Mouse (Mus musculus): ENCODE data around the gene Rnf212b. TPM values are rescaled to one million over a fixed set of nuclear protein-coding genes. Genes with fewer than 3 reads are reported as not detected.
"Not testable (repeated sequence)": the region's sequence is repeated elsewhere in the genome, so short reads cannot be mapped to it uniquely, and the experiment has no call there.

Rnf212b gene
- not detected in 2 replicates for total RNA-seq (2014; fragmentation: Nextera tagmentation)
- 0.27 TPM in 1 of 2 replicates, not detected in the other for total RNA-seq (2017)
- polyA plus RNA-seq (2012): not detected in 2 replicates

DNA sequence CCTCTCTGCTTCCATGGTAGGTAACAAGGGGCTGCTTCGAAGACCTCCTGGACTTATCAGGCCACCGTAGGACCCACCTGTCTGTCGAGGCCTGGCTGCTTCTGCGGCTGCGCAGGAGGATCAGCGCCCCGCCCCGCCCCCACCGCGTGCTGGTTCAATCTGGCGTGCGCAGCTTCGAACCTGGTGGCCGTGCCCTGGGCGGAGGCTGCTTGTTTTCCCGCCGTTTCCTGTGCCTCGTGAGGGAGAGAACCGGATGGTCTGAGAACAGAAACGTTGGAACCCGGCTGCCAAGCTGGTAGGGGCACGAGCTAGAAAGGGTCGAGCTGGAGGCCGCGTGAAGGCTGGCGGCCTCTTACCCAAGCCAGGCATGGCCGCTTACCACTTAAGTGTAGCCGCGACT is at the start of gene Rnf212b:
Gene Rnf212b (plus strand): TSS at position 151 of the 400 bp plus-strand sequence.
- TF ChIP-seq CTCF (IDR thresholded peaks at IDR 0.05; ENCODE audit: low read depth, low read length): no peak
- no peak for TF ChIP-seq GATA2 (IDR thresholded peaks at IDR 0.05; ENCODE audit: borderline replicate concordance, low read depth, low read length)
- no peak for TF ChIP-seq TAL1 (conservative IDR thresholded peaks at IDR 0.05; ENCODE audit: low read depth, low read length)
- TF ChIP-seq POLR2AphosphoS5 (IDR thresholded peaks at IDR 0.05; ENCODE audit: insufficient replicate concordance, low read depth, low read length): no peak
- TF ChIP-seq GATA1 (IDR thresholded peaks at IDR 0.05; ENCODE audit: borderline replicate concordance, low read length): no peak
- ATAC-seq (ENCODE audit: extremely low read depth, insufficient number of reproducible peaks, low FRiP score, poor library complexity, severe bottlenecking): no peak

DNA sequence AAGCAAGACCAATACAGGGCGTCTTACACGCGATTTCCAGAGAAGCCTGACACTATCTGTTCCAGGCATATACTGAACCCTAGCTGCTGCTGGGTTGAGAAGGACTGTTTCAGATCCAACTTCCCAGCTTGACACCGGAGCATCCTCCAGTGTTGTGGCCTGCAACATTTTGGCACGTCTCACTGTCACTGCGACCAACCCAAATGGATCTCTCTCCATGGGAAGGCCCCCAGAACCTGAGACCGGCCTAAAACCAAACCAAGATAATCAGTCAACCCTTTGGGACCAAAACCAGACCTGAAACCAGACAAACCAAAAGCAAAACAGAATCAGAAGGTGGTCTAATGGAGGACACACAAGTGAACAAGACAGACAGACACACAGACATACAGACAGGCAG is 47.0 kb upstream of the Rnf212b start:
- H3K27me3 ChIP-seq (ENCODE audit: insufficient read depth, low read length); DNase-seq (ENCODE audit: low spot score); ATAC-seq (ENCODE audit: extremely low read depth, insufficient number of reproducible peaks, low FRiP score, poor library complexity, severe bottlenecking); H3K4me3 ChIP-seq (ENCODE audit: low read depth, low read length); H3K9me3 ChIP-seq (replicated peaks): not testable (repeated sequence)
- H3K36me3 ChIP-seq (replicated peaks): peaks cover 59% of the 10 kb centered on the region
- peaks cover 52% of the 10 kb centered on the region for H3K4me1 ChIP-seq (ENCODE audit: insufficient read depth, low read depth, low read length)

More for the DNA sequence above, at the start of gene Rnf212b:
- H3K36me3 ChIP-seq (replicated peaks): no peaks in the 10 kb centered on the region
- no peak for DNase-seq (ENCODE audit: low spot score)
- no peaks in the 10 kb centered on the region for H3K27me3 ChIP-seq (ENCODE audit: insufficient read depth, low read length)
- no peaks in the 10 kb centered on the region for H3K9me3 ChIP-seq (replicated peaks)
- H3K4me1 ChIP-seq (ENCODE audit: insufficient read depth, low read depth, low read length): peaks cover 36% of the 10 kb centered on the region
- H3K4me3 ChIP-seq (ENCODE audit: low read depth, low read length): no peak within 1 kb of the TSS

DNA sequence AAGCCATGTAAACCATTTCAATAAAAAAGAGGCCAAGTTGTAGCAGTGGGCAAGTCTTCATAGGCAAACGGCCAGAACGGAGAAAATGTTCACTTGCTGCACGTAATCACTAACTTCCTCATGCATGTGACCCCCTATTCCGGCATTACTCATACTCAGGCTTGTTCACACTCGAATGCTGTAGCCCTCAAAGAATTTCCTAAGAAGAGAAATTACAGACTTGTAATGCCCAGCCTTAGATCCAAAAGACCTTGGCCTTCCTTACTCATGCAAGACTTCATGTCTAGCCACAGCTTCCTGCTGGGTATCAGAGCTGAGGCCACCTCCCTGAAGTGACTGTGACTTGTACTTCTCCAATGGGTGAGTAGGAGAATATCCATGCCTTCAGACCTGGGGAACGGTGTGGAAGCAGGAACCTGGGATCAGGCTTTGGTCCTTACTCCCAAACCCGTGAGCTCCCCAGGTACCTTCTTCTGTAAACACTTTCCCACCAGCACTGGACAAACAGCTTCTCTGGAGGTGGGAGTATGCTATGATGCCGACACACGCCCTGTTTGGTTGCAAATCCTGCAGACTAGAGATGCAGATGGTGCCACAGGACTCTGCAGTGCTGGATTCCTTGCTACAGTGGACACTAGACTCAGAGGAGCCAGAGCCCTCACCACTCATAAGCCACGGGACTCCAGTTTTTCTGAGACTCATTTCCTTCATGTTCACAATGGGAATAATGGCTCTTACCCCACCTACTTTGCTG is 45.5 kb upstream of the Rnf212b start:
- Histone ChIP-seq H3K4me3 (ENCODE audit: low read depth, low read length) (no peak overlapping the region), H3K36me3 (replicated peaks) (peaks cover 67% of the 10 kb centered on the region), H3K27me3 (ENCODE audit: insufficient read depth, low read length) (no peaks in the 10 kb centered on the region), H3K9me3 (replicated peaks) (no peaks in the 10 kb centered on the region), H3K4me1 (ENCODE audit: insufficient read depth, low read depth, low read length) (peaks cover 55% of the 10 kb centered on the region)
- DNase-seq (ENCODE audit: low spot score) (no peak), ATAC-seq (ENCODE audit: extremely low read depth, insufficient number of reproducible peaks, low FRiP score, poor library complexity, severe bottlenecking) (peak; percentile 28; the same call in 1 of the 2 replicates)
- TF ChIP-seq CTCF (IDR thresholded peaks at IDR 0.05; ENCODE audit: low read depth, low read length) (no peak), GATA1 (IDR thresholded peaks at IDR 0.05; ENCODE audit: borderline replicate concordance, low read length) (no peak)

DNA sequence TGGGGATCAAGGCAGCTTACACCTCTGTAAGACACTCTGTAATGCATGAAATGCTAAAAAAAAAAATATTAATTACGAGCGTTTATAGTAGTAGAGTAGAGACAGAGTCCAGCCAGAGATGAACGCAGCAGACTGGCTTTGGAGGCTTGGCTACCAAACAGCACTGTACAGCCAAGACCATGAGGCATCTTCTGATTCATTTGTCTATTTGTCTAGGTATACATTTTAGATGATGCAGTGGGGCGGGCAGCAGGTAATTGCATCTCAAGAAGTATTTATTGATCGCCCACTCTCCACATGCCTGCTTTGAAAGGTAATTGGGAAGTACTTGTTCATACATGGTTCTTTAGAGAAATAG is 44.9 kb upstream of the Rnf212b start:
- Histone ChIP-seq H3K4me1 (ENCODE audit: insufficient read depth, low read depth, low read length) (peaks cover 60% of the 10 kb centered on the region), H3K9me3 (replicated peaks) (no peaks in the 10 kb centered on the region), H3K27me3 (ENCODE audit: insufficient read depth, low read length) (no peaks in the 10 kb centered on the region), H3K4me3 (ENCODE audit: low read depth, low read length) (no peak overlapping the region), H3K36me3 (replicated peaks) (peaks cover 72% of the 10 kb centered on the region)
- no peak for DNase-seq (ENCODE audit: low spot score)
- no peak for TF ChIP-seq GATA1 (IDR thresholded peaks at IDR 0.05; ENCODE audit: borderline replicate concordance, low read length)
- TF ChIP-seq GATA2 (IDR thresholded peaks at IDR 0.05; ENCODE audit: borderline replicate concordance, low read depth, low read length): no peak
- no peak for TF ChIP-seq CTCF (IDR thresholded peaks at IDR 0.05; ENCODE audit: low read depth, low read length)
- TF ChIP-seq TAL1 (conservative IDR thresholded peaks at IDR 0.05; ENCODE audit: low read depth, low read length): no peak
- no peak for TF ChIP-seq POLR2AphosphoS5 (IDR thresholded peaks at IDR 0.05; ENCODE audit: insufficient replicate concordance, low read depth, low read length)
- ATAC-seq (ENCODE audit: extremely low read depth, insufficient number of reproducible peaks, low FRiP score, poor library complexity, severe bottlenecking): no peak

DNA sequence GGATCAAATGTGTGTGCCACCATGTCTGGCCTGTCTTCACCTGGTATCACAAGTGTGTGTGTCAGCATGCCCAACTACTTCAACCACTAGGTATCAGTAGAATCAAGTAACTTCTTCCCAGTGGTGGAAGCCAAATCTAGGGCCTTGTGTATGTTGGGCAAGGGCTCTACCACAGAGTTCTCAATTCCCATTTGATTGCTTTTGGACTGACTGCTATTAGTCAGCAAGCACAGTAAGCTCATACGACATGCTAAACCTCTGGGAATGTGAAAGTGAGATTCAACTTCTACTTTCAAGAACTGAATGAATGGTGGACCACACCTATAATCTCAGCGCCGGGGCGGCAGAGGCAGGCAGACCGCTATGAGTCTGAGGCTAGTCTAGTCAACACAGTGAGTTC is 43.6 kb upstream of the Rnf212b start:
- TF ChIP-seq CTCF (IDR thresholded peaks at IDR 0.05; ENCODE audit: low read depth, low read length) (no peak), POLR2AphosphoS5 (IDR thresholded peaks at IDR 0.05; ENCODE audit: insufficient replicate concordance, low read depth, low read length) (no peak), GATA1 (IDR thresholded peaks at IDR 0.05; ENCODE audit: borderline replicate concordance, low read length) (no peak), TAL1 (conservative IDR thresholded peaks at IDR 0.05; ENCODE audit: low read depth, low read length) (no peak), GATA2 (IDR thresholded peaks at IDR 0.05; ENCODE audit: borderline replicate concordance, low read depth, low read length) (no peak)
- Histone ChIP-seq H3K4me3 (ENCODE audit: low read depth, low read length) (no peak overlapping the region), H3K9me3 (replicated peaks) (no peaks in the 10 kb centered on the region), H3K27me3 (ENCODE audit: insufficient read depth, low read length) (no peaks in the 10 kb centered on the region), H3K36me3 (replicated peaks) (peaks cover 79% of the 10 kb centered on the region), H3K4me1 (ENCODE audit: insufficient read depth, low read depth, low read length) (peaks cover 65% of the 10 kb centered on the region)
- ATAC-seq (ENCODE audit: extremely low read depth, insufficient number of reproducible peaks, low FRiP score, poor library complexity, severe bottlenecking) (no peak), DNase-seq (ENCODE audit: low spot score) (no peak)

DNA sequence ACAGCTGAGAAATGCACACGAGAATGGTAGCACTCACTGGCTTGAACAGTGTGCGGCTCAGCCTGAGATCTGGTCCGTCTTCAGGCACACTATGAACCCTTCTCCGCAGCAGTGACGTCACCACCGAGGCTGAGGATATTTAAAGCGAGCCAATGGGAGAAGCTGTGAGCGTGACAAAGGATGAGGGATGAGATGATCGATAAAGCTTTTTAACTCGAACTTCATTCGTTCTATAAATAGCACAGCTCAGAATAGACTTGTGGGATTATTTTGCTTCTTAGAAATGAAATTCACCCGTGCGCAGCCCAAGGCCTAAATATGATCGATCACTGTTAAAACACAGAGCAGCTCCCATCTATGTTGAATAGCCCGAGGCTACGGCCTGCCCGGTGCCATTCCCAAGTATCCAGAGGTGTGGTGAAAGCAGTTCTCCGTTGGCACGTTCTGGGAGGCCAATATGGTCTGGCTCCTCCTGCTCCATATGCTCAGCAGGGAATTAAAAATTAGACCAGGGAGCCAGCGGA is 41.5 kb upstream of the Rnf212b start:
- no peaks in the 10 kb centered on the region for H3K9me3 ChIP-seq (replicated peaks)
- DNase-seq (ENCODE audit: low spot score): no peak
- no peaks in the 10 kb centered on the region for H3K27me3 ChIP-seq (ENCODE audit: insufficient read depth, low read length)

More for the DNA sequence above, 41.5 kb upstream of the Rnf212b start:
- ATAC-seq (ENCODE audit: extremely low read depth, insufficient number of reproducible peaks, low FRiP score, poor library complexity, severe bottlenecking): no peak
- peaks cover 85% of the 10 kb centered on the region for H3K36me3 ChIP-seq (replicated peaks)
- H3K4me1 ChIP-seq (ENCODE audit: insufficient read depth, low read depth, low read length): peaks cover 75% of the 10 kb centered on the region
- TF ChIP-seq TAL1 (conservative IDR thresholded peaks at IDR 0.05; ENCODE audit: low read depth, low read length): no peak
- TF ChIP-seq GATA2 (IDR thresholded peaks at IDR 0.05; ENCODE audit: borderline replicate concordance, low read depth, low read length): no peak
- no peak for TF ChIP-seq POLR2AphosphoS5 (IDR thresholded peaks at IDR 0.05; ENCODE audit: insufficient replicate concordance, low read depth, low read length)
- TF ChIP-seq GATA1 (IDR thresholded peaks at IDR 0.05; ENCODE audit: borderline replicate concordance, low read length): no peak
- TF ChIP-seq CTCF (IDR thresholded peaks at IDR 0.05; ENCODE audit: low read depth, low read length): no peak
- H3K4me3 ChIP-seq (ENCODE audit: low read depth, low read length): no peak overlapping the region; the same call in 1 of the 2 replicates
